Mouse (Mus musculus): Measurements from ENCODE around the gene Cdkl5. TPM values are rescaled to one million over a fixed set of nuclear protein-coding genes. Genes with fewer than 3 reads are reported as not detected.
"Not testable (repeated sequence)": the region's sequence is repeated elsewhere in the genome, so short reads cannot be mapped to it uniquely, and the experiment has no call there.

The Cdkl5 gene
- total RNA-seq, 2 experiments from 2014 or later: 7.5 to 20.3 TPM

DNA sequence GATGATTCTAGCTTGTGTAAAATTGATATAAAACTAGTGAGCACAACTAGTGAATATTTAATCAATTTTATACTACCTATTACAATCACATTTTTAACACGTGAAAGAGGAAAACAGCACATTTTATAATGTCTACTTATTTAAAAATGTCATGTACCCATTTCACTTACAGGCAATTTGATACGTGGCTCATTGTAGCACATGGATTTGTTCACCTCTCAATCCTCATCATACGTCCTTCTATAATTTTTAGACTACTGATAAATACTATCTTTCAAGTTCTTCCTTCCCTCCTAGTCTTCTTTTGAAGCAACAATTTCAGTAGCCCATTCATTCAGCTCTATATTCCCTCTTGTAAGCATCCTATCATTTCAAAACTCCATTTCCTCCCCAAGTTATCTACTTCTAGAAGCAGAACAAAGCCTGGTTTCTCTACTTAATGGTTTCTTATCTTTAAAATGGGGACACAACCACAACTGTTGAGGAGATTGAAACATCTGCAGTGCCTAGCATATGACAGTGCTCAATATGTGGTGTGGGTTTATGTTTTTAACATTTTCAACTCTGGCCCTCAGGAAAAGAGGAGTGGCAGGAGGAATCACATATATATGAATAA is 75.4 kb downstream of the Cdkl5 start:
- no peak for DNase-seq (ENCODE audit: low spot score in 2 of 2)

DNA sequence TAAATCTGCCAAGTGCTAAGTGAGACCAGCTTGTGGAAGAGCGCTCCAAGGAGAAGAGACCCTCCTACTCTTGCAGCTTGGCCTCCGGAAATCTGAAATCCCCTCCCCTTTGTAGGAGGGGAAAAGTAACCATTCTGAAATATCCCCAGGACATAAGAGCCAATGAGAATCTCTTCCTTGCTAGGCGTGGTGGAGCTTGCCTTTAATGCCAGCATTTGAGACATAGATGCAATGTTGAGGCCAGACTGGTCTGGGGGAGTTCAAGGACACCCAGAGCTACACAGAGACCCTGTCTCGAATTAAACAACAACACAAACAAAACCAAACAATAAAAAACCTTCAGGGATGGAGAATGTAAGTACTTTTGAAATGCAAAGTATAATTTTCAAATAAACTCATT is 87.6 kb downstream of the Cdkl5 start, which contains the start of gene Gja6:
Gene Gja6, minus strand, starts transcription at position 101 of the 400 bp plus-strand sequence.
- no peak for DNase-seq (ENCODE audit: low spot score in 2 of 2)

DNA sequence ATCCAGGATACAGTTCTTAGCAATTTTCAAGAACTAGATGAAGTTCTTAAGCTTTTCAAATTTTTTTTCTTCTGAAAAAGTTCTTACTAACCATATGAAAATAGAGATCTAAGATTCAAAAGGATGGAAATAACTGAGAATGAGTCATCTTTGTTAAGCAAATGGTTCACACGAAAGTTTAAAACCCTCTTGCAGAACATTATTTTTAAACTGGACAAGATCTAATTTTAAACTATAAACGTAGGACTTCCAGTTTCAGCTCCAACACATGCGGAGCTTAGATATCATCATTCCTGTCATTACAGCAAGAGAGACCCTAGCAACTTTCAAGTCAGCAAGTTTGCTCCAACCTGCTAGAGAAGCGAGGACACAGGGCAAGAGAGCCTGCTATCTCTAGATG is 88.0 kb downstream of the Cdkl5 start:
- no peak for DNase-seq (ENCODE audit: low spot score in 2 of 2)

DNA sequence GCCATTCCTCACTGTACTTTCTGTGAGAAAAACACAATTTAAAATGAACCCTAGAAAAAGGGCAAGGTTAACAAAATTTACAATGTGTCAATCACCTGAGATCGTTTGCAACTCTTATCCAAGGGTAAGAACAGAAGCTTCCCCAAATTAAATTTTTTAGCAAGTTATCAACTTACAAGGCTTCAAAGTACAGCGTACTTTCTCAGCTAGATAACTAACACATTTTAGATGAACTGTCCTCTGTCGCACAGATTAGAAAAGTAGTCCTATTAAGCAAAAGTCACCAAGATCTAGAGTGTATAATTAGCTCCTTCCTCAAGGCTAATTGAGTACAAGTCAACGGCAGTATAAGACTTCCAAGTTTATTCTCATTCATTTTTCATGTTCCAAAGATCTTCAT is 88.6 kb downstream of the Cdkl5 start:
- no peak for DNase-seq (ENCODE audit: low spot score in 2 of 2)

DNA sequence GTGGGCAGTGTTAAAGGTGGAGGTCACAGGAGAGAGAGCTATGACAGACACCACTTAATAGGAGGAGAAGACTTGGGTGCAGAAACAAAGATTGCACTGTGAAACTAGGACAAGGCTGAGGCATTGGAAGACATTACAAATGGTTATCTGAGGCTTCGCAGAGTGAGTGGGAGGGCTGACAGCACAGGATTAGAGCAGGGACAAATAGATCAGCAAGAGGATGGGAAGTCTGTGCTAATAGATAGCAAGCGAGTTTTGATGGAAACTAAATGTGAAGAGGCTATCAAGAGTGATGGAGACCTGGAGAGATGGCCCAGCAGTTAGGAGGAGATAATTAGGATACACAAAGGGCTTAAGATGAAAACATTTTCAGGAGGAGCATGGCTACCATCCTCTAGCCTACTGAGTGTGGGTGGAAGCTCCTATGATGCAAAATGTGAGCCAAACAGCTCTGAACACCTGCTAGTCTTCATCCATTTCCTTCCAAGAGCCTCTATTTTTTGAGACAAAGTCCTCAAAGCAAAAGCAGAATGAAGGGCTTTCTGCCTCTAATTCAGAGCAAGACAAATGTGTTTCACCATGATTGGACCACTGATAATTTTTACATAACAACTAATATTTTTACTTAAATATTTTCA is 89.3 kb downstream of the Cdkl5 start:
- DNase-seq (ENCODE audit: low spot score in 2 of 2): no peak

DNA sequence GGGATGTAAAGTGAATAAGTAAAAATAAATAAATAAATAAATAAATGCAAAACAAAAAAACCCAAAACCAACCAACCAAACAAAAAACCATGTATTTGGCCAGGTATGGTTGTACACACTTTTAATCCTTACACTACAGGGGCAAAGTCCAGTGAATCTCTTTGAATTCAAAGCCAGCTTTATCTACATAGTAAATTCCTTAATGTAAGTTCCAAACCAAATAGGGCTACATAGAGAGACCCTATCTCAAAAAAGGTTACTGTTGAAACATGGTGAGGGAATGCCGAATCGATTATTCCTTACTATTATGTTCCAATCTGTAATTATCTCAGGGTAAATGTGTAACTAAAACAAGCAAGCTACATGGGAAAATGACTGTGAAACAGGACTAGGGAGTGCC is 93.4 kb downstream of the Cdkl5 start:
- DNase-seq (ENCODE audit: low spot score in 2 of 2): no peak

DNA sequence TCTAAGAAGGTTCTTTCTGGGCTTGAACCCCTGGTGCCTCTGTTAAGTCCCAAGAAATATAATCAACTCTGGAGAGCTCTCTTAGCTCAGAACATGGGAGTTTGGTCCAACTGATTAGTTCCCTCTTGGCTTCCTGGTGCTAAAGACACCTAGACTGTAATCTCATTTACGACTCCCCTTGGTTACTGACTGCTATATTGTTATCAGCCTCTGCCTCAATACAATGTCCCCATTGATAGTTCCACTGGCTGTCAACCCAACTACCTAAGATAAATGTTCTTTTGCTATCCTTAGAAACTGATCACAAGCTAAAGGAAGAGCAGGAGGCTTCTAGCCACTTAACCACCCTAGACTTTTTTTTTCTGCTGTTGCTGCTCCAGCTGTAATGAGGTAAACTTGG is 102.4 kb downstream of the Cdkl5 start:
- DNase-seq (ENCODE audit: low spot score in 2 of 2): no peak

DNA sequence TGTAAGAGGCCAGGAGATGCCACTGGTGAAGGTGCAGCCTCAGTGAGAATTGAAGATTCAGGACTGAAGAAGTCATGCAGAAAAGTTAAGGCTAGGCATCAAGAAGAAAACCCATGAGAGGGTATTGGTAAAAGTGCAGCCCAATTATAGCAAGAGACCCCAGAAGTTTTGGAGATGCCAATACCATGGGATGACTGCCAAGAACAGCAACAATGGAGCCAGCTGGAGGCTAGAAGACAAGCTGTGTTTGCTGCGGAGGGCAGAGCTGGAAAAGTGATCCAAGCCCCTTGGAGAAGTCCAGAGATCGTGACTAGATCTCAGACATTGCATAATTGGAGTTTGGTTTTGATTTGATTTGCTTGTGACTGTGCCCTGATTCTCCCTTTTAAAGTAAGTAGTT is 108.2 kb downstream of the Cdkl5 start:
- no peak for DNase-seq (ENCODE audit: low spot score in 2 of 2)

DNA sequence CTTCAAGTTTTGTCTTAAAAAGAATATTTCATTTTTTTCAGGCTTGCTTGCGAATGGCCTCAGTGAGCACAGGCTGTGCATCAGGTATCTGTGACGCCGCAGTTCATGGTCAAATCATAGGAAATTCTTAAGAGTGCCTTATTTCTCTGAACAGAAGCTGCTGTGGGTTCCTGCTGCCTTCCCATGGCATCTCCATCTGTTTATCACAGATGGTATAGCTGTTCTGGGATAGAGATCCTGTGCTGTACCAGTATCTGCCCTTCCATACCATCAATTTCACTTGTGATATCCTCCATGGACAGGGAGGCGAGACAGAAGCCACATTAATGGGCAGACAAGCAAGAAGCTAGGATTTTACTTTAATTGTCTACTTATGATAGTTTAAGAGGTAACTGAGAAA is 127.9 kb downstream of the Cdkl5 start:
- no peak for DNase-seq (ENCODE audit: low spot score in 2 of 2)

DNA sequence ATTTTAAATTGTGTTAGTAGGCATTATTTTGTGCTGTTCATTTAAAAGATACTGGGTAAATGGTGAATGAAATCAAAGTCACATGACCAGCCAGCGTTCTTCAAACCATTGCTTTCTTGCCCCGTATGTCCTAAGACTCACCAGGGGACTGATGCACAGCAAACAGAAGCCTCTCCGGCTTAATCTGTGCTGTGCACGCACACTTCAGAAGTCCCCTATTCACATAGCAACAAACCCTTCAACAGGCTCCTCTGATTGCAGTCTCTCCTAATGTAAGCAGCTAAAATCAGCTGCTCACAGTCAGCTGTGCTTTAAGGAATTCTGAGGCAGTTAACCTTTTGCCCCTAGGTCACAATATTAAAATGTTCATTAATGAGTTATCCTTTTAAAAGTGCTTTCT is 129.5 kb downstream of the Cdkl5 start:
- DNase-seq (ENCODE audit: low spot score in 2 of 2): no peak

DNA sequence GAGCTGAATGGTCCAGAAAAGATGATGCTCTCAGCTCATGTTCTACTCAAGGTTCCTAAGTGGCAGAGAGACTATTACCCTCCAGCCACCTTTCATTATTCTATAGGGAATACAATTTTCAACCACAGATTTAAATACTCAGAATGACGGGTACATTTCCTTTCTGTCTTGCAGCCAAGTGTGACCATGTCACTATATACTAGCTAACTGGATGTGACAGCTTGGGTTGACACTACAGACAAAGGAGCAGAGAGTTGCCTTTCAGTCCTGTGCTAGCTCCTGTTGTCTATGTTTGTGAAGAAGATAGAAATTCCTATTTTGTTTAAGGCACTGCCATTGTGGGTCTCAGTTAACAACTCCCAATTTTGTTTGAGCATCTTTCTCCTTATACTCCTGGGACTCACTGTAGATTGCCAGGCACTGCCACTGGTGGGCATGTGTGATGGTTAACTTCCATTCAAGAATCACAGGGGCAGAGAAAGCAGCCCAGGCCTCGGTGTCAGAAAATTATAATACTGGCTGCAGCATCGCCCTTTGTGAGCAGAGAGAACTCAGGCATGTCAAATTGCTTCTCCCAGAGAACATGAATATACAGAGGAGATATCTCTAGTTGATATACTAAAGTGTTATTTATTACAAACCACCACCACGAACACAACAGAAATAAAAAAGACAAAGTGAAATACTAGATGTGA is 130.7 kb downstream of the Cdkl5 start:
- no peak for DNase-seq (ENCODE audit: low spot score in 2 of 2)

DNA sequence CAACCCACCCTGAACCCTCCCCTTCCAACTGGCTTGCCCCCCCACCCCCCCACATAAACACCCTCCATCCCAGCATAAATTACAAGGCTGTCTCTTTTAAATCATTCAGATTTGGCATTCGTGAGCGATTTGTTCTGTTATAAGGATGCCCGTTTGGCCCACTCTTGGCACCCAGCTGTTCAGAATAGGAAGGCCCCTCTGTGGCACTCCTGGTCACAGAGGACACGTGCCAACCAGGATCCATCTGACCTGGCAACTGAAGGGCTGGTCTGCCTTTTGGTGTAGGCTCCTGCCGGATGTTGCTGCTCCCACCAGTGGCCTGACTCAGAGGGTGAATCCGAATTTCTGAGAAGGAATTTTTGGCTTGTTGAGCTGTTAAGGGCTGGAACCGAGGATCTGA is 186.3 kb downstream of the Cdkl5 start:
- DNase-seq (ENCODE audit: low spot score in 2 of 2): no peak

DNA sequence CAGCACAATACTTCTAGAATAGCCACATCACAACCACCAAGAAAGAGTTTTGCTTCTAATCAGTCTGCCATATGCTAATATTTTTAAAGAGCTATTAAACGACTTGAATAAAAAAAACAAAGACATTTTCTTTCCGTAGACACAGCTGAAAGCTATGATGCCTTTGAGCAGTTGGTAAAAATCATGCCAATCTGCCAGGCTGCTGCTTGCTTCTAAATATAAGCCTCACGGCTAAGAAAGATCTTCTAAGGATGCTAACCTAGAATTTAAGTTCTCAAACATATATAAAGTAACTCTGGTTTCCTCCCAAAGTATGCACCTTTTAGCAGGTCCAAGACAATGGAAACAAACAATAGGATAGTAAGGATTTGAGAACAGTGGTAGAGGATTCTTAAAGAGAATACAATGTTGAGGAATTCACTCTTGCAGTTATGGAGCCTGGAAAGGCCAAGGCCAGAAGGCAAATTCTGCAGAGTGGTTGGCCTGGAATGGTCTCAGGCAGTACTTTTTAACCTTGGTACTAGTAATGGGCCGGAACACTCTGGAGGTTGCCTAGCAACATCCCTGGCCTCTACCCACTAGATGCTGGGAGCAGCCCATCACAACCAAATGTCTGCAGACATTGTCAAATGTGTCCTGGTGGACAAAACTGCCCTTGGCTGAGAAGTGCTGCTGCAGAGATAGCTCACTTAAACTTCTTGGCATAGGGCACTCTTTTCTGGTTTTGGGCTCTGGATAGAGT is 189.9 kb downstream of the Cdkl5 start:
- peak in 1 of 2 experiments; percentile 17 for DNase-seq (ENCODE audit: low spot score in 2 of 2)

DNA sequence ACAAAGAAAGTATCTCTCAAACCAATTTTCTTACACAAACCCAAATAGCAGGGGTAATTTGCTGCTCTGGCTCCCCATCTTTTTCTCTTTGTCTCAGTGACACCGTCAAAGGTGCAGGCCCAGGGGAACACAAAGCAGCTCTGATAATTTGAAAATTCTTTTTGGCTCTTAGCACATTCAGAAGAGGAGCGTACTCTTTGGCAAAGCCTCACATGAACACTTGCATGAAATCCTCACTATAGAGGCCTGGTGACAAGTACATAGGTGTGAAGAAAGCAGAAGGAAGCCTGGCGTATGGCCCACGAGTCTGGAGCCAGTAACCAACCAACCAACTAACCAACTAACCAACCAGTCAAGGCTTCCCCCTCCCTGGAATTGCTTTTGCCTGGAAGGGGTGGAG is 199.6 kb downstream of the Cdkl5 start:
- no peak for DNase-seq (ENCODE audit: low spot score in 2 of 2)

DNA sequence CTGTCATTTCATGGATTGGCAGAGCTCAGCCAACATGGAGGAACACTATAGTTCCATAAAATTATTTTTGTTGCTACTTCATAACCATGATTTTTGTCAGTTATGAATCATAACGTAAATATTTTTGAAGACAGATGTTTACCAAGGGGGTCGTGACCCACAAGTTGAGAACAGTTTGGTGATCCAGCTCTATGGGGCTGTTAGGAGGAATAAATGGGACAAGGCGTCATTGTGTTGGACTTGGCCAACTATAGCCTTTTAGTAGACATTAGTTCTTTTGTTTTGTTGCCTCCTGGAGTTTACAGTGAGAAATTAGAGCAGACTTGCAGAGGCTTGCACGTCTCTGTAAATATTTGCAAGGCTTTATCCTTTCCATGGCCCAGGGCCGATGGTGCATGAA is 212.2 kb downstream of the Cdkl5 start:
- no peak for DNase-seq (ENCODE audit: low spot score in 2 of 2)

DNA sequence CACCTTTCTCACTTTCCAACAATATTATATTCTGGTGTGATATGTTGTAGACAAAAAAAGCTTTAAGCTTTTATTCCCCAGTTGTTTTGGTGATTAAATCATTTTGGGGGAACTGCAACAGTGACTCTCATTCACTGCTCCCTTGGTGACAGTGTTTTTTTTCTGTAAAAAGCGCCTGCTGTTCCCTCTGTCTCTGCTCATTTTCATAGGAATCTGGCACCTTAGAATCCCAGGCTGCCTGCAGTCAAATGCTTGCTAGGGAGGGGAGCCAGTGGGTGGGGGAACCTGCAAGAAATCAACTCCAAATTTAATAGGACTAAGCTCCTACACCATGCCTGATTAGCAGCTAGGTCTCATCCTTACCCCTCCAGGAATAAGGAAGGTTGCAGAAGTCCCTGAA is 221.5 kb downstream of the Cdkl5 start:
- DNase-seq (ENCODE audit: low spot score in 2 of 2): no peak

DNA sequence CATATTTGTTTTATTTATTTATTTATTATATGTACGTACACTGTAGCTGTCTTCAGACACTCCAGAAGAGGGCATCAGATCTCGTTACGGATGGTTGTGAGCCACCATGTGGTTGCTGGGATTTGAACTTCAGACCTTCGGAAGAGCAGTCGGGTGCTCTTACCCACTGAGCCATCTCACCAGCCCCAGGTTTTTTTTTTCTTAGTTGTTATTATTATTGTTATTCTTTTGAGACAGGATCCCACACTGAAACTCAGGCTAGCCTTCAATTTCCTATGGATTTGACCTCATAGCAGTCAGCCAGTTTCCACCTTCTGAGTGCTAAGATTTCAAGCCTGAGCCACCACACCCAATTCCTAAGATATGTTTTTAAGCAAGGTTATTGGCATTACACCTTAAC is 224.9 kb downstream of the Cdkl5 start:
- not testable (repeated sequence) for DNase-seq (ENCODE audit: low spot score in 2 of 2)

DNA sequence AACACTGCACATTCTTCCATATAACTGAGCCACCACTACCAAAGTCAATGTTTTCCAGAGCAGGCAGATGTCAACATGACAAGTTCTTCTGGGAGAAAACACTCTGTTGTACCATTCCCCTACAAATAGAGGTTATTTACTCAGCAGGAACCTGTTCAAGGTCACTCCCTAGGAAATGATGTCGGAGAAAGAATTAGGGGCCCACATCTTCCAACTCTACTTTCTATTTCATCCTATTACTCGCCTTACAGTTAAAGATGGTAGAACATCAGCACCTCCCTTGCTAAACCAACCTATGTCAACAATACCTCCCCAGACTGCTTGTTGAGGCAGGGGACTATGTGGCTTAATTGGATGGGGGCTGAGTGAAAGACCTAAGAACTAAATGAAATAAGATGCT is 226.8 kb downstream of the Cdkl5 start, which contains the start of gene Rs1:
Gene Rs1, plus strand, starts transcription at position 301 of the 400 bp plus-strand sequence.
- no peak for DNase-seq (ENCODE audit: low spot score in 2 of 2)

DNA sequence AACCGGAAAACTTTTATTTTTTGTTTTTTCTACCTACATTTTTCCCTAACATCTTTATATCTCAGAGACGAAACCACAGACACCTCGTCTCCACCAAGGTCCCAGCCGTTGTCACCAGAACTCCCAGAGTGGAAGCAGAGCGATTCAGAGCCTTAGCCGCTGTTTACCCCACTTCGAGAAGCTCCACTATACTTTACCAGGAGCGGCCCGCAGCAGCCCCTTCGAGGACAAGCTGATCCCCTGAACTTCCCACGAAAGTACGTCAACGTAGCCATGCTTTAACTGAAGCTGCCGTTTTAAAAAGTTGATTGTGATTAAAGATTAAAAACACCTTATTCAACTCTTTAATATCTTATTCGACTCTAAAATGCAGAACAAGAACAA is 228.3 kb downstream of the Cdkl5 start:
- DNase-seq (ENCODE audit: low spot score in 2 of 2): no peak

DNA sequence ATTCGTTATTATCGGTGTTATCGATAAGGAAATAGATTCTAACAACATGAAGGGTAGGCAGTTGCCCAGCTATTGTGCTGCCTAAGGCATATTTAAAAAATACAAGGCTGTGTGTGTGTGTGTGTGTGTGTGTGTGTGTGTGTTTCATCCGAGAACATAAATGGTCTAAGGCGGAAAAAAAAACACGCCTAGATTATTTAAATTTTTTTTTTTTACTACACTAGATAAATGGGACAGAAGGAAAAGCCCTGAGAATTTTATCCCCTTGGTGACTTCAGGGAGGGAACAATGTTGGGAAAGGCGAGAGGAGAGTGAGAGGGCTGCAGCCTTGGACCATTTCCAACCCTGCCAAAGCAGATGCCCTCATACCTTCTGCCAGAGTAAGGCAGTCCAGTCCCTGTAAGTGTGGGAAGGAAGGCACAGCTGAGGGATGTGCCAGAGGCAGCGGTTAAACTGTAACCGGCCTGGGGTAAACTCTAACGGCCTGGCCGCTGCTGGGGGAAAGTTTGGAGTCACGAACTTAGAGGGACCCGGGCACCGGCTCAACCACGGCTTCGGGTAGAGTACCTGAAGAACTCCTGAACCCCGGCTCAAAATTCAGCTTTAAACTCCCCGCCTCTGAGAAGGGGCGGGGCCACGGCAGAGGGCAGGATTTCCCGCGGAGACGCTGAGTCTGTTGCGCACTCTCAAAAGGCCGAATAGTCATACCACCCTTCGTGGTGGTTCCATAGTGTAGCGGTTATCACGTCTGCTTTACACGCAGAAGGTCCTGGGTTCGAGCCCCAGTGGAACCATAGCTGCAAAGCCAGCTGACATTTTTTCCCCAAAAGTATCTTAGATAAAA is 228.9 kb downstream of the Cdkl5 start:
- DNase-seq (ENCODE audit: low spot score in 2 of 2): peak; percentile 93 to 97

DNA sequence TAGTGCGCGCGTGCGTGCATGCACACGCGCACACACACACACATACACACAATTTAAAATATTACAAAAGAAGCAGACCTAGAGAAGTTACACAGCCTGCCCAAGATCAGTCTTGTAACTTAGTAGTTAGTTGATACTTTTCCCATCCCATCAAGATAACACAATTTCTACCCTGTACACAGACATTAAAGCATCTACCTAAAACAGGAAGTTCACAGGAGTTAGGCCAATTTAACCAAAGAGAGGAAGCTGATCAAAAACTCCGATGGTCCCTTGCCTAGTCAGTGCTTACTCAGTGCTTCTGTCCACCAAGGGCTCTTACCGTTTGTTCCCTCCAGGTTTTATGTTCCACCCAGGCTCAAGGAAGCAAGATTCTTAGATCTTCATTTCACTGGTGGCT is 243.7 kb downstream of the Cdkl5 start:
- no peak for DNase-seq (ENCODE audit: low spot score in 2 of 2)

Data from adrenal gland, adult 18-20 months (tissue).